ENCODE assay signal across 10 mouse cellular contexts in genomic region chr6:108488250-108488649, GRCm38 (mm10).
A peak's percentile ranks its signal among the peaks of the same experiment; 100 is the strongest.
DNase-seq lines count a peak whose midpoint lies in the region; TF ChIP-seq lines count a peak whose summit lies in the region.
"Had no signal": no experiment of that assay in that cellular context is flagged by ENCODE, and none has a peak within 500 bp of the region (broad histone marks: within the 10 kb centered on the region; RNA-seq: fewer than 3 reads in every experiment).

No protein-coding gene starts in this region.

- H3K4me2 ChIP-seq in CH12.LX (ENCODE audit: insufficient read depth, low read depth, poor library complexity, severe bottlenecking): no peak overlapping the region

- peaks cover 61 to 95% of the 10 kb centered on the region in 2 experiments for H3K36me3 ChIP-seq in CH12.LX (replicated peaks in 1 of 2; ENCODE audit: control insufficient read depth in 1 of 2, insufficient read depth in 1 of 2, low read length in 1 of 2)
- peaks cover 43% of the 10 kb centered on the region for H3K36me3 ChIP-seq in forebrain, embryonic 10.5 days (replicated peaks)

- TF ChIP-seq RAD21 in CH12.LX (IDR thresholded peaks at IDR 0.05; ENCODE audit: low read depth, low read length): peak; percentile 66

- in situ Hi-C loops in CH12.LX (cut with MboI; ENCODE audit: low pct_ligation_motif_present, low pct_unique_long_range_greater_than_20kb, low sequenced_read_pairs): no loop called here

- H3K79me2 ChIP-seq in CH12.LX (replicated peaks; ENCODE audit: control insufficient read depth, extremely low read depth, insufficient read depth, poor library complexity, severe bottlenecking): no peaks in the 10 kb centered on the region

- H3K4me3 ChIP-seq in layer of hippocampus, adult 2 months: no peak overlapping the region
- H3K4me3 ChIP-seq in CH12.LX (replicated peaks in 1 of 3; ENCODE audit: low read depth in 2 of 3, low read length in 2 of 3, poor library complexity in 1 of 3): no peak overlapping the region
- no peak overlapping the region for H3K4me3 ChIP-seq in forebrain, embryonic 10.5 days
- H3K4me3 ChIP-seq: hindbrain, embryonic 10.5 days had no signal

- 85% methylated on average over 5 of the region's 5 CpGs for WGBS in forebrain, embryonic 10.5 days

- TF ChIP-seq CTCF in layer of hippocampus, adult 2 months (conservative IDR thresholded peaks at IDR 0.05): peak; percentile 33; the same call in 1 of the 2 replicates
- peak in 1 of 2 experiments; percentile 65; a peak in 2 of 4 replicates for TF ChIP-seq CTCF in CH12.LX (conservative IDR thresholded peaks at IDR 0.05 in 1 of 2, IDR thresholded peaks at IDR 0.05 in 1 of 2; ENCODE audit: low read depth in 2 of 2, low read length in 2 of 2)

- TF ChIP-seq EP300 in CH12.LX (IDR thresholded peaks at IDR 0.05; ENCODE audit: low read length): no peak

- TF ChIP-seq POLR2A in CH12.LX (IDR thresholded peaks at IDR 0.05; ENCODE audit: low read depth, low read length): no peak

- H3K27ac ChIP-seq in layer of hippocampus, adult 2 months: peak overlapping the region; percentile 36; the same call in 1 of the 2 replicates
- H3K27ac ChIP-seq in CH12.LX (ENCODE audit: insufficient read depth, low read depth): no peak overlapping the region
- no peak overlapping the region for H3K27ac ChIP-seq in forebrain, embryonic 10.5 days
- H3K27ac ChIP-seq: hindbrain, embryonic 10.5 days had no signal

- peaks cover 19 to 46% of the 10 kb centered on the region in 2 experiments; a peak in 3 of 4 replicates for H3K4me1 ChIP-seq in CH12.LX (ENCODE audit: control insufficient read depth in 1 of 2, insufficient read depth in 2 of 2)
- peaks cover 7% of the 10 kb centered on the region; the same call in 1 of the 2 replicates for H3K4me1 ChIP-seq in forebrain, embryonic 10.5 days

- DNase-seq in layer of hippocampus, adult 2 months (ENCODE audit: low spot score in 2 of 2): no peak
- DNase-seq in layer of hippocampus, adult 8-10 months (ENCODE audit: low spot score in 2 of 2): no peak
- peak; percentile 44 to 49 for DNase-seq in B cell, adult 2 months
- DNase-seq in CH12.LX (ENCODE audit: extremely low read depth): peak; percentile 31
- DNase-seq in lung, postnatal 10 days: peak; percentile 24
- no peak for DNase-seq in forebrain, embryonic 10.5 days (ENCODE audit: extremely low spot score, low spot score)
- DNase-seq in embryo, embryonic 10 days (ENCODE audit: low spot score): no peak
- no peak for DNase-seq in cerebellum, adult 11 months
- DNase-seq: gastrocnemius, postnatal 25 days had no signal

- no peaks in the 10 kb centered on the region for H3K9me3 ChIP-seq in CH12.LX (replicated peaks; ENCODE audit: low read length)
- H3K9me3 ChIP-seq in forebrain, embryonic 10.5 days: no peaks in the 10 kb centered on the region
- H3K9me3 ChIP-seq: hindbrain, embryonic 10.5 days had no signal

- dilution Hi-C loops in CH12.LX (cut with MboI; ENCODE audit: extremely low pct_ligation_motif_present, extremely low pct_unique_long_range_greater_than_20kb, low sequenced_read_pairs): no loop called here

- H3K9ac ChIP-seq in CH12.LX (ENCODE audit: insufficient read depth, low read depth): no peak overlapping the region

- no peaks in the 10 kb centered on the region for H3K27me3 ChIP-seq in CH12.LX (replicated peaks)
- H3K27me3 ChIP-seq in forebrain, embryonic 10.5 days (ENCODE audit: poor library complexity, severe bottlenecking): no peaks in the 10 kb centered on the region

TF ChIP-seq in CH12.LX, 34 proteins besides CTCF, POLR2A, EP300 and RAD21:
- TF ChIP-seq MAZ (IDR thresholded peaks at IDR 0.05; ENCODE audit: low read depth, low read length): no peak
- no peak for TF ChIP-seq GABPA (IDR thresholded peaks at IDR 0.05; ENCODE audit: insufficient replicate concordance, low read depth, low read length)
- no peak for TF ChIP-seq E2F4 (IDR thresholded peaks at IDR 0.05; ENCODE audit: insufficient replicate concordance, low read depth, low read length)
- no peak for TF ChIP-seq ZMIZ1 (IDR thresholded peaks at IDR 0.05; ENCODE audit: low read depth, low read length)
- TF ChIP-seq ZNF384 (IDR thresholded peaks at IDR 0.05; ENCODE audit: low read depth, low read length): no peak
- peak; percentile 26; the same call in 1 of the 2 replicates for TF ChIP-seq IRF4 (IDR thresholded peaks at IDR 0.05; ENCODE audit: low read depth, low read length)
- no peak for TF ChIP-seq USF2 (conservative IDR thresholded peaks at IDR 0.05; ENCODE audit: low read depth, low read length)
- no peak for TF ChIP-seq POLR2AphosphoS2 (IDR thresholded peaks at IDR 0.05; ENCODE audit: low read depth, low read length)
- TF ChIP-seq SMC3 (IDR thresholded peaks at IDR 0.05; ENCODE audit: low read depth, low read length): peak; percentile 77
- no peak for TF ChIP-seq SIN3A (IDR thresholded peaks at IDR 0.05; ENCODE audit: low read length)
- TF ChIP-seq PAX5 (IDR thresholded peaks at IDR 0.05; ENCODE audit: low read length): no peak
- TF ChIP-seq ZC3H11A (IDR thresholded peaks at IDR 0.05; ENCODE audit: low read depth, low read length): 0 out of 2 replicates have a peak, but pooled peaks have one; percentile 5
- TF ChIP-seq NRF1 (IDR thresholded peaks at IDR 0.05; ENCODE audit: low read depth, low read length): no peak
- no peak for TF ChIP-seq CHD2 (IDR thresholded peaks at IDR 0.05; ENCODE audit: low read length)
- no peak for TF ChIP-seq BHLHE40 (IDR thresholded peaks at IDR 0.05; ENCODE audit: low read depth, low read length)
TF ChIP-seq in CH12.LX: peak in this region for 3.

Comparison
In these comparisons a context has a peak if more than half of its experiments do, and no peak if none do; other contexts are left out.
1. DNase-seq: peak in B cell, adult 2 months (2 of 2), CH12.LX (single experiment) and lung, postnatal 10 days (single experiment); none in layer of hippocampus, adult 2 months (0 of 2), layer of hippocampus, adult 8-10 months (0 of 2), forebrain, embryonic 10.5 days (single experiment), embryo, embryonic 10 days (single experiment) and cerebellum, adult 11 months (single experiment).